Mouse (Mus musculus) MEL (cell line): ENCODE results near the gene Atp5d.

Source experiments
- CTCF ChIP-seq, 3 experiments: IDR thresholded peaks in 2 of 3; conservative IDR thresholded peaks in 1 of 3; 2 replicates each; pipeline ENCODE4 v1.5.1; 2011 to 2012; ENCODE audit warnings: low read length in 3 of 3, low read depth in 2 of 3, mild to moderate bottlenecking in 2 of 3, improper control_type of control experiment in 1 of 3, inconsistent platforms in 1 of 3, mixed read lengths in 1 of 3, moderate library complexity in 1 of 3; ENCODE audit not compliant: control insufficient read depth in 1 of 3, insufficient read depth in 1 of 3, poor library complexity in 1 of 3, severe bottlenecking in 1 of 3
- GATA1 ChIP-seq: IDR thresholded peaks from 2 replicates; pipeline ENCODE4 v1.6.1; 2011; ENCODE audit warnings: low read depth, low read length, improper control_type of control experiment
- KAT2A ChIP-seq: conservative IDR thresholded peaks from 2 replicates; pipeline ENCODE4 v1.6.1; 2012; ENCODE audit warnings: low read depth, low read length, improper control_type of control experiment, inconsistent platforms

DNA sequence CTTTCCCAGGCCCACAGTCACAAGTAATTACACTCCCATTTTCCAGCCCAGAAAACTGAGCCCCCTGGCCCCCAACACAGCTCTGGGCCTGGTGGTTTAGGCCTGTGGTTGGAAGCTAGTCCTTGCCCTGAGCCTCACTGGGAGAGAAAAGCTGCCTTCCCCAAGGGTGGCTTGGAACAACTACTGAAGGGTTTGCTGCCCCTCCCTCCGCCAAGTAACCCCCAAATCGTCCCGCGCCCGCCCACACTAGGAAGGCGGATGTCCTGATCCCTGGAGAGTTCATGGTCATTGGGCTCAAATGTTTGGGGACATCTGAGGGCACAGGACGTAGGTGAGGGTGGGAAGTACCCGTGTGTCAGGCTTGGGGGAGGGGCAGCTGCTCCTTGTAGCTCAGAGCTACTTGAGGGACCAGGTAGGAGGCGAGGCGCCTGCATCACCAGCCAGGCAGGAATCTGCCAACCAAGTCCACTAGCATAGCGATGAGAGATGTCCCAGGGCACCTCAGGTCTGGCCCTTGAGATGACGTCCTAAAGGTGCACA, 20.7 kb downstream of the Atp5d start:
- TF ChIP-seq CTCF (IDR thresholded peaks at IDR 0.05 in 2 of 3, conservative IDR thresholded peaks at IDR 0.05 in 1 of 3; ENCODE audit: control insufficient read depth in 1 of 3, insufficient read depth in 1 of 3, low read depth in 2 of 3, low read length in 3 of 3, poor library complexity in 1 of 3, severe bottlenecking in 1 of 3) (no peak), KAT2A (0 out of 2 replicates have a peak, but pooled peaks have one; percentile 9), GATA1 (no peak)
